Comparison of ENCODE assay signal across 9 mouse cellular contexts in the genomic region with DNA sequence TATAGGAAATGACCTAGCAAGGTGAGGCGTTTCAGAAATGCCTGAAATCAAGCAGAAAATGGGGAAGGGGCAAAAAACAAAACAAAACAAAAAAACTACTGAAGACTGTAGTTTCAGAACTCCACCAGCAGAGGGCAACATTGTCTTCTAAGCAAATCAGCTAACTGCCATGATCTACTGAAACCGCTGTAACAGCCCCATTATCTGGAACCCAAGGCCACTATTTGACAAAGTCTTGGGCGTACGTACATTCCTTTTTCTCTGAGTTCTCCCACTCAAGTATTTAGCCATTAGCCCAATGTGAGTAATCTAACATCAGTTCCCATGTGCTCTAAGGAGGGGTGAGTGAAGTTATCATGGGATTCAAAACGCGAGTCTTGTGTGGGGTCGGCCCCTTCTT. TPM values are rescaled to one million over a fixed set of nuclear protein-coding genes. Genes with fewer than 3 reads are reported as not detected.
A peak's percentile ranks its signal among the peaks of the same experiment; 100 is the strongest.
DNase-seq lines count a peak whose midpoint lies in the region; ATAC-seq and TF ChIP-seq lines count a peak whose summit lies in the region.
"Had no signal": no experiment of that assay in that cellular context is flagged by ENCODE, and none has a peak within 500 bp of the region (broad histone marks: within the 10 kb centered on the region; RNA-seq: fewer than 3 reads in every experiment).

No protein-coding gene starts in this region.

- TF ChIP-seq CTCF in C2C12 (IDR thresholded peaks at IDR 0.05; ENCODE audit: control insufficient read depth, insufficient read depth, insufficient read length), result peak; percentile 11
- peak; percentile 81 for TF ChIP-seq CTCF in liver, embryonic 14.5 days (IDR thresholded peaks at IDR 0.05; ENCODE audit: low read depth)

- DNase-seq in hindbrain, embryonic 11.5 days (ENCODE audit: low spot score), result peak; percentile 46
- DNase-seq in NIH3T3 (ENCODE audit: low read depth), result peak; percentile 73
- peak; percentile 20 for DNase-seq in embryo, embryonic 11.5 days (ENCODE audit: low read depth, low spot score)
- DNase-seq in liver, embryonic 14.5 days (ENCODE audit: low read depth in 3 of 3, low spot score in 3 of 3), result peak; percentile 20 to 36 (median 26)
- DNase-seq in telencephalon, adult 2 months (ENCODE audit: low read depth, low spot score), result peak; percentile 32
- no peak for DNase-seq in ovary, postnatal 36 days (ENCODE audit: low spot score)

- 0 out of 2 replicates have a peak, but pooled peaks cover 3% of the 10 kb centered on the region for H3K4me1 ChIP-seq in hindbrain, embryonic 11.5 days (replicated peaks; ENCODE audit: control insufficient read depth, insufficient read depth, low read length)
- H3K4me1 ChIP-seq in hindbrain, embryonic 12.5 days, result 0 out of 2 replicates have a peak, but pooled peaks cover 4% of the 10 kb centered on the region
- H3K4me1 ChIP-seq in liver, embryonic 14.5 days (replicated peaks; ENCODE audit: control insufficient read depth in 2 of 2, insufficient read depth in 2 of 2, low read length in 1 of 2), result peaks cover 0 to under 1% of the 10 kb centered on the region in 2 experiments; a peak in 1 of 4 replicates

- no peak for ATAC-seq in hindbrain, embryonic 11.5 days (ENCODE audit: low FRiP score)
- no peak for ATAC-seq in hindbrain, embryonic 12.5 days (ENCODE audit: low FRiP score)
- no peak for ATAC-seq in liver, embryonic 14.5 days (ENCODE audit: insufficient read depth)

- no peaks in the 10 kb centered on the region for H3K36me3 ChIP-seq in hindbrain, embryonic 11.5 days (ENCODE audit: control insufficient read depth, insufficient read depth, low read length)
- no peaks in the 10 kb centered on the region for H3K36me3 ChIP-seq in hindbrain, embryonic 12.5 days
- no peaks in the 10 kb centered on the region for H3K36me3 ChIP-seq in C2C12 (ENCODE audit: control insufficient read depth, insufficient read depth)
- no peaks in the 10 kb centered on the region for H3K36me3 ChIP-seq in liver, embryonic 14.5 days (replicated peaks; ENCODE audit: control insufficient read depth, insufficient read depth, low read depth)
- H3K36me3 ChIP-seq: embryonic facial prominence, embryonic 13.5 days had no signal

- no peak overlapping the region for H3K4me2 ChIP-seq in hindbrain, embryonic 11.5 days (replicated peaks; ENCODE audit: low read depth, low read length)
- no peak overlapping the region for H3K4me2 ChIP-seq in hindbrain, embryonic 12.5 days (replicated peaks)
- no peak overlapping the region for H3K4me2 ChIP-seq in liver, embryonic 14.5 days (ENCODE audit: low read depth)
- H3K4me2 ChIP-seq: embryonic facial prominence, embryonic 13.5 days had no signal

- H3K27ac ChIP-seq in hindbrain, embryonic 11.5 days (ENCODE audit: low read depth, low read length), result no peak overlapping the region
- H3K27ac ChIP-seq in hindbrain, embryonic 12.5 days, result no peak overlapping the region
- H3K27ac ChIP-seq in liver, embryonic 14.5 days, result no peak overlapping the region
- H3K27ac ChIP-seq: embryonic facial prominence, embryonic 13.5 days had no signal

- no peaks in the 10 kb centered on the region for H3K27me3 ChIP-seq in hindbrain, embryonic 11.5 days (ENCODE audit: control insufficient read depth, insufficient read depth, low read length)
- no peaks in the 10 kb centered on the region for H3K27me3 ChIP-seq in hindbrain, embryonic 12.5 days
- no peaks in the 10 kb centered on the region for H3K27me3 ChIP-seq in C2C12 (ENCODE audit: control insufficient read depth, insufficient read depth, insufficient read length)
- no peaks in the 10 kb centered on the region for H3K27me3 ChIP-seq in liver, embryonic 14.5 days (ENCODE audit: control insufficient read depth, insufficient read depth, low read length)
- H3K27me3 ChIP-seq: embryonic facial prominence, embryonic 13.5 days had no signal

- no peaks in the 10 kb centered on the region for H3K79me3 ChIP-seq in C2C12 (ENCODE audit: low read depth)

- H3ac ChIP-seq in C2C12 (ENCODE audit: control insufficient read depth, insufficient read length, low read depth), result no peak overlapping the region

- H3K4me3 ChIP-seq in hindbrain, embryonic 11.5 days (ENCODE audit: low read depth, low read length), result no peak overlapping the region
- H3K4me3 ChIP-seq in hindbrain, embryonic 12.5 days, result no peak overlapping the region
- no peak overlapping the region for H3K4me3 ChIP-seq in C2C12 (ENCODE audit: insufficient read depth, poor library complexity, severe bottlenecking)
- no peak overlapping the region for H3K4me3 ChIP-seq in liver, embryonic 14.5 days (ENCODE audit: insufficient read depth in 1 of 2, low read depth in 2 of 2, low read length in 2 of 2)
- H3K4me3 ChIP-seq: embryonic facial prominence, embryonic 13.5 days had no signal

- no peak overlapping the region for H3K9ac ChIP-seq in hindbrain, embryonic 11.5 days (ENCODE audit: low read depth, low read length)
- H3K9ac ChIP-seq in hindbrain, embryonic 12.5 days, result no peak overlapping the region
- H3K9ac ChIP-seq in liver, embryonic 14.5 days (replicated peaks), result no peak overlapping the region
- H3K9ac ChIP-seq: embryonic facial prominence, embryonic 13.5 days had no signal

- H3K79me2 ChIP-seq in C2C12 (ENCODE audit: control insufficient read depth, insufficient read depth), result no peaks in the 10 kb centered on the region

- no peak for TF ChIP-seq EP300 in liver, embryonic 14.5 days (IDR thresholded peaks at IDR 0.05; ENCODE audit: low read depth)

- H3K9me3 ChIP-seq in hindbrain, embryonic 11.5 days (ENCODE audit: control insufficient read depth, low read length), result no peaks in the 10 kb centered on the region
- H3K9me3 ChIP-seq in hindbrain, embryonic 12.5 days (replicated peaks), result no peaks in the 10 kb centered on the region
- H3K9me3 ChIP-seq in liver, embryonic 14.5 days (ENCODE audit: control insufficient read depth, low read length), result no peaks in the 10 kb centered on the region
- H3K9me3 ChIP-seq: embryonic facial prominence, embryonic 13.5 days had no signal

- WGBS in hindbrain, embryonic 11.5 days, result 73% methylated on average over 7 of the region's 7 CpGs
- WGBS in hindbrain, embryonic 12.5 days, result 62% methylated on average over 7 of the region's 7 CpGs
- 40% methylated on average over 7 of the region's 7 CpGs for WGBS in liver, embryonic 14.5 days (ENCODE audit: insufficient replicate concordance)

TF ChIP-seq in C2C12, 6 proteins besides CTCF, POLR2A, EP300 and RAD21:
- TF ChIP-seq USF1 (IDR thresholded peaks at IDR 0.05; ENCODE audit: low read depth) (no peak), MYOD1 (IDR thresholded peaks at IDR 0.05; ENCODE audit: control insufficient read depth, insufficient read length, low read depth) (no peak), MYOG (IDR thresholded peaks at IDR 0.05; ENCODE audit: control insufficient read depth, extremely low read depth, insufficient read length) (no peak), CEBPB (IDR thresholded peaks at IDR 0.05; ENCODE audit: low read depth) (no peak)

RNA-seq across cellular contexts. Expression of gene Cxcr1, which starts 11.4 kb away (rescaled TPM):
- polyA plus RNA-seq in hindbrain, embryonic 11.5 days (2014; fragmentation: Nextera tagmentation; extraction: Ambion mirVana), result 0.15 TPM in 1 of 2 replicates, not detected in the other
- not detected in 2 replicates for polyA plus RNA-seq in hindbrain, embryonic 12.5 days (2016; fragmentation: Nextera tagmentation; extraction: Ambion mirVana)
- not detected for polyA plus RNA-seq in C2C12 (2012; fragmentation: generic; extraction: Trizol)
- polyA plus RNA-seq in liver, embryonic 14.5 days (2012; rRNA removed), result not detected in 2 replicates
- not detected in 2 replicates for polyA plus RNA-seq in liver, embryonic 14.5 days (2014; fragmentation: Nextera tagmentation; extraction: Ambion mirVana)
- polyA plus RNA-seq: embryonic facial prominence, embryonic 13.5 days had no signal

RNA-seq across cellular contexts. Expression of gene Arpc2, which starts 30.0 kb away (rescaled TPM):
- polyA plus RNA-seq in hindbrain, embryonic 11.5 days (2014; fragmentation: Nextera tagmentation; extraction: Ambion mirVana), result 325 and 330 TPM in 2 replicates
- 370 and 394 TPM in 2 replicates for polyA plus RNA-seq in hindbrain, embryonic 12.5 days (2016; fragmentation: Nextera tagmentation; extraction: Ambion mirVana)
- 281 TPM for polyA plus RNA-seq in C2C12 (2012; fragmentation: generic; extraction: Trizol)
- 58.8 and 95.3 TPM in 2 replicates for polyA plus RNA-seq in liver, embryonic 14.5 days (2012; rRNA removed)
- polyA plus RNA-seq in liver, embryonic 14.5 days (2014; fragmentation: Nextera tagmentation; extraction: Ambion mirVana), result 157 and 160 TPM in 2 replicates

RNA-seq across cellular contexts. Expression of gene Cxcr2, which starts 52.1 kb away (rescaled TPM):
- polyA plus RNA-seq in hindbrain, embryonic 11.5 days (2014; fragmentation: Nextera tagmentation; extraction: Ambion mirVana), result 0.05 and 0.10 TPM in 2 replicates
- polyA plus RNA-seq in hindbrain, embryonic 12.5 days (2016; fragmentation: Nextera tagmentation; extraction: Ambion mirVana), result not detected in 2 replicates
- polyA plus RNA-seq in C2C12 (2012; fragmentation: generic; extraction: Trizol), result 0.04 TPM
- polyA plus RNA-seq in liver, embryonic 14.5 days (2012; rRNA removed), result 0.59 and 0.76 TPM in 2 replicates
- polyA plus RNA-seq in liver, embryonic 14.5 days (2014; fragmentation: Nextera tagmentation; extraction: Ambion mirVana), result 0.44 and 0.51 TPM in 2 replicates
